Mouse (Mus musculus) embryonic facial prominence, embryonic 11.5 days (tissue): ENCODE measurements around the gene Ccdc88b. TPM values are rescaled to one million over a fixed set of nuclear protein-coding genes. Genes with fewer than 3 reads are reported as not detected.

ENCODE experiments used
- ATAC-seq: fragments of 200-750 bp; cut with Nextera tagmentation; replicated peaks from 2 replicates; pipeline ENCODE4 v1.8.0; 2017; ENCODE audit warnings: low read depth; ENCODE audit not compliant: insufficient number of reproducible peaks, low FRiP score, low TSS enrichment
- DNase-seq: peaks from one replicate; pipeline ENCODE4 v3.0.0-alpha.2; 2015; ENCODE audit warnings: low spot score
- H3K27ac ChIP-seq: fragments of 300-500 bp; sonication (generic); replicated peaks from 2 replicates; pipeline ENCODE4 v1.5.1; 2014; ENCODE audit warnings: mild to moderate bottlenecking, low read depth, low read length, control low read depth
- H3K27me3 ChIP-seq: fragments of 300-500 bp; sonication (generic); 2 replicates; pipeline ENCODE4 v1.6.1; 2014; ENCODE audit warnings: mild to moderate bottlenecking, low read length, moderate library complexity, mixed read lengths; ENCODE audit not compliant: control insufficient read depth, insufficient read depth
- H3K36me3 ChIP-seq: fragments of 300-500 bp; sonication (generic); replicated peaks from 2 replicates; pipeline ENCODE4 v1.6.1; 2014; ENCODE audit warnings: low read depth, mild to moderate bottlenecking, low read length, moderate library complexity, mixed read lengths; ENCODE audit not compliant: control insufficient read depth, insufficient read depth
- H3K4me1 ChIP-seq: fragments of 300-500 bp; sonication (generic); 2 replicates; pipeline ENCODE4 v1.6.1; 2014; ENCODE audit warnings: low read length, mixed read lengths; ENCODE audit not compliant: control insufficient read depth, insufficient read depth
- H3K4me2 ChIP-seq: fragments of 300-500 bp; sonication (generic); 2 replicates; pipeline ENCODE4 v1.6.1; 2014; ENCODE audit warnings: low read depth, mild to moderate bottlenecking, control low read depth, low read length, moderate library complexity
- H3K4me3 ChIP-seq: fragments of 300-500 bp; sonication (generic); 2 replicates; pipeline ENCODE4 v1.5.1; 2014; ENCODE audit warnings: low read depth, low read length, control low read depth
- H3K9ac ChIP-seq: fragments of 300-500 bp; sonication (generic); replicated peaks from 2 replicates; pipeline ENCODE4 v1.6.1; 2014; ENCODE audit warnings: mild to moderate bottlenecking, control low read depth, low read length
- H3K9me3 ChIP-seq: fragments of 300-500 bp; sonication (generic); replicated peaks from 2 replicates; pipeline ENCODE4 v1.6.1; 2016; ENCODE audit warnings: mild to moderate bottlenecking, low read length, inconsistent platforms, mixed read lengths; ENCODE audit not compliant: control insufficient read depth
- WGBS: fragments of 180-500 bp; shearing (Covaris S2); extraction: QIAGEN DNeasy Blood & Tissue Kit; methylation state at CpG from one replicate; pipeline ENCODE4 v1.1.7; 2014; 5-methylcytosine and 5-hydroxymethylcytosine counted together
- polyA plus RNA-seq: library from polyadenylated mRNA; unstranded; fragments of >200 nt; fragmentation: Nextera tagmentation; extraction: Ambion mirVana; gene quantifications from 2 replicates; pipeline ENCODE4 v1.2.1, GENCODE M21; 2014

Ccdc88b gene
- polyA plus RNA-seq, 1 experiment from 2014 or later, result 0.39 TPM

GRCm38 (mm10) chr19:6893731-6894451, 35.9 kb upstream of the Ccdc88b start:
- no peak overlapping the region for H3K4me3 ChIP-seq
- no peaks in the 10 kb centered on the region for H3K4me1 ChIP-seq
- no peak for ATAC-seq
- 90% methylated on average over 14 of the region's 14 CpGs for WGBS
- no peak overlapping the region for H3K9ac ChIP-seq
- H3K4me2 ChIP-seq, result no peak overlapping the region
- no peak for DNase-seq
- H3K27me3 ChIP-seq, result no peaks in the 10 kb centered on the region
- no peak overlapping the region for H3K27ac ChIP-seq
- no peaks in the 10 kb centered on the region for H3K9me3 ChIP-seq
- no peaks in the 10 kb centered on the region for H3K36me3 ChIP-seq

DNA sequence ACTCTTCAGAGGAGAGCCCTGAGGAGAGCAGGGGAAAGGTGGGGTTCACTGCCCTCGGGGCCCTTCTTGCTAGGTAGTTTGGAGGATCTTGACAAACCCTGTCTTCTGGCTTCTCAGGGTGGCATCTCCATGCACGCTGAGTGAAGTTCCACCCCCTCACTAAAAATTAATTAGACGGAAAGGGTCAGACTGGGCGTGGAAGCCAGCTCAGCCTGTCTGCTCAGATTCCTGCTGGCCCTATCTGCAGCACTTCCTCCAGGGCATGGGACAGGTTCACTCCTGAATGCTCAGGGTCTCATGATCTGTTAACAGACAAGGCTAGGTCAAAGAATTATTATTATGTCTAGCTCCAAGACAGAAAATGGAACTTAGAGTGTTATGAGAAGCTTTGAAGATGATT, 34.5 kb upstream of the Ccdc88b start:
- no peaks in the 10 kb centered on the region for H3K36me3 ChIP-seq
- H3K27ac ChIP-seq, result no peak overlapping the region
- ATAC-seq (no peak), DNase-seq (no peak)
- WGBS, result 68% methylated on average over 4 of the region's 4 CpGs
- no peaks in the 10 kb centered on the region for H3K27me3 ChIP-seq
- H3K4me3 ChIP-seq, result no peak overlapping the region
- no peaks in the 10 kb centered on the region for H3K9me3 ChIP-seq
- no peak overlapping the region for H3K4me2 ChIP-seq
- H3K4me1 ChIP-seq, result no peaks in the 10 kb centered on the region
- H3K9ac ChIP-seq, result no peak overlapping the region

DNA sequence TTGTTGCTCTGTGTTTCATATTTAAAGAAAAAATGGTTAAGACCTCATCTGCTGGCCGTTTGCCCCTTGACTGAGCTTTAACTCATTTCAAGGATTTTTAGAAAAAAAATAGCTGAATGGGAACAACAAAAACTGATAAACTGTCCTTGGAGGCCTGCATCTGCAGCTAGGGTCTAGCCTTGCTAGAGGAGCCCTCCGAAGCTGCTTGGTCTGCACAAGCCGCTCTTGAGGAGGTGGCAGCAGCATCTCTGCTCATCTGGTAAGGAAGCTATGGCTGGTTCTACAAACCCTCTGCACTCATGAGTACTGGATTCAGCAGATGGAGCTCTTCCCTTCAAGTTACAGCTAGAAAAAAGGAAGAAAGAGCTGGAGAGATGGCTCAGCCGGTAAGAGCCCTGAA, 20.0 kb upstream of the Ccdc88b start:
- ATAC-seq, result no peak
- Histone ChIP-seq H3K4me3 (no peak overlapping the region), H3K9me3 (no peaks in the 10 kb centered on the region), H3K4me1 (no peaks in the 10 kb centered on the region), H3K27ac (no peak overlapping the region), H3K36me3 (no peaks in the 10 kb centered on the region), H3K4me2 (no peak overlapping the region), H3K27me3 (no peaks in the 10 kb centered on the region), H3K9ac (no peak overlapping the region)
- 89% methylated on average over 4 of the region's 4 CpGs for WGBS
- no peak for DNase-seq

- Histone ChIP-seq H3K36me3 (no peaks in the 10 kb centered on the region), H3K4me2 (no peak overlapping the region), H3K27ac (no peak overlapping the region), H3K9me3 (no peaks in the 10 kb centered on the region), H3K4me1 (no peaks in the 10 kb centered on the region), H3K27me3 (no peaks in the 10 kb centered on the region), H3K4me3 (no peak overlapping the region), H3K9ac (no peak overlapping the region)
- DNase-seq, result no peak
- no peak for ATAC-seq
Measured at GRCm38 (mm10) chr19:6876799-6877198, 18.8 kb upstream of the Ccdc88b start.

DNA sequence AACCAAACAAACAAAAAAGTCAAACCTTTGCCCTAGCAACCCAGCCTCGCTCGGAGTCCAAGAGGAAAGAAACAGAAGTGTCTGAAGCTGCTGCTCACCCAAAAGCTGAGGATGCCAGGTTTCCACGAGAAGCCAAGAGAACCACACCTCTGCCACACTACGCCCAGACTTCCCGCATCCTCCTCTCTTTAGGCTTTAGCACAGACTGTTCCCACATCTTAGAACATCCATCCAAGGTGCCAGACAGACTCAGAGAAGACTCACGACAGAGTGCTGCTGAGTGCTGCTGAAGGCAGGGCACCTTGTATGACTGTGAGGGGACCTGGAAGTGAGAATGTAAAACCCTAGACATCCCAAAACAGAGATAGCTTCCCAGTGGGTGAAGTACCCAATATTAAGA, 17.8 kb upstream of the Ccdc88b start:
- H3K4me1 ChIP-seq, result no peaks in the 10 kb centered on the region
- H3K9ac ChIP-seq, result no peak overlapping the region
- H3K36me3 ChIP-seq, result no peaks in the 10 kb centered on the region
- DNase-seq (no peak), ATAC-seq (no peak)
- WGBS, result 84% methylated on average over 6 of the region's 6 CpGs
- no peak overlapping the region for H3K27ac ChIP-seq
- no peak overlapping the region for H3K4me3 ChIP-seq
- H3K4me2 ChIP-seq, result no peak overlapping the region
- no peaks in the 10 kb centered on the region for H3K9me3 ChIP-seq
- H3K27me3 ChIP-seq, result no peaks in the 10 kb centered on the region

GRCm38 (mm10) chr19:6874257-6874656, 16.2 kb upstream of the Ccdc88b start:
- no peak overlapping the region for H3K4me3 ChIP-seq
- H3K9ac ChIP-seq, result no peak overlapping the region
- no peak for ATAC-seq
- H3K27me3 ChIP-seq, result no peaks in the 10 kb centered on the region
- no peaks in the 10 kb centered on the region for H3K4me1 ChIP-seq
- H3K27ac ChIP-seq, result no peak overlapping the region
- H3K9me3 ChIP-seq, result no peaks in the 10 kb centered on the region
- 88% methylated on average over 1 of the region's 1 CpGs for WGBS
- DNase-seq, result no peak
- H3K4me2 ChIP-seq, result no peak overlapping the region
- H3K36me3 ChIP-seq, result no peaks in the 10 kb centered on the region

DNA sequence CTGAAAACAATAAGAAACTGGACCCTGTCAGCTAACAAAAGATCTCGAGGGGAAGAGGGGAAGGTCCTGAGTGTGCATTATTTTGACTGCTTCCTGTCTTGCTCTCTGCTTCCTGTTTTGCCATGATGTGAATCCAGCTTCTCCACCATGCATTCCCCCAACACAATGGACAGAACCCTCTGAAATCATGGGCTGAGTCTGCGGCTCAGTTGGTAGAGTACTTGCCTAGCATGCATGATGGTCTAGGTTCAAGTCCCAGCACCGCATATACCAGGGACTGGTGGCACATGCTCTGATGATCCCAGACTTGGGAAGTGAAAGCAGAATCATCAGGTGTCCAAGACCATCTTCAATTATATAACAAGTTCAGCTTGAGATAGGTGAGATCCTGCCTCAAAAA, 14.7 kb upstream of the Ccdc88b start:
- no peaks in the 10 kb centered on the region for H3K4me1 ChIP-seq
- H3K4me2 ChIP-seq, result no peak overlapping the region
- no peak overlapping the region for H3K4me3 ChIP-seq
- H3K9me3 ChIP-seq, result no peaks in the 10 kb centered on the region
- ATAC-seq, result no peak
- H3K36me3 ChIP-seq, result no peaks in the 10 kb centered on the region
- H3K9ac ChIP-seq, result no peak overlapping the region
- no peak overlapping the region for H3K27ac ChIP-seq
- no peak for DNase-seq
- 79% methylated on average over 3 of the region's 3 CpGs for WGBS
- no peaks in the 10 kb centered on the region for H3K27me3 ChIP-seq

- no peak overlapping the region for H3K9ac ChIP-seq
- 67% methylated on average over 5 of the region's 5 CpGs for WGBS
- H3K27ac ChIP-seq, result no peak overlapping the region
- no peak for ATAC-seq
- H3K4me1 ChIP-seq, result no peaks in the 10 kb centered on the region
- H3K36me3 ChIP-seq, result no peaks in the 10 kb centered on the region
- H3K27me3 ChIP-seq, result no peaks in the 10 kb centered on the region
- DNase-seq, result peak; percentile 35
- H3K4me3 ChIP-seq, result no peak overlapping the region
- no peak overlapping the region for H3K4me2 ChIP-seq
- H3K9me3 ChIP-seq, result no peaks in the 10 kb centered on the region
Measured at GRCm38 (mm10) chr19:6871574-6872271, 13.7 kb upstream of the Ccdc88b start.
